Mouse (Mus musculus) small intestine, adult 2 months (tissue): Measurements from ENCODE around the gene Abcg5. TPM values are rescaled to one million over a fixed set of nuclear protein-coding genes. Genes with fewer than 3 reads are reported as not detected.

Experiments
- H3K27ac ChIP-seq: fragments of 200-500 bp; 2 replicates; pipeline ENCODE4 v1.5.1; 2012; ENCODE audit warnings: low read depth, low read length, control low read depth, inconsistent platforms; ENCODE audit not compliant: insufficient read depth
- H3K27me3 ChIP-seq: fragments of 200-500 bp; 2 replicates; pipeline ENCODE4 v1.6.1; 2012; ENCODE audit warnings: mild to moderate bottlenecking, moderate library complexity, low read length, inconsistent platforms; ENCODE audit not compliant: control insufficient read depth, insufficient read depth
- H3K36me3 ChIP-seq: fragments of 200-500 bp; 2 replicates; pipeline ENCODE4 v1.6.1; 2012; ENCODE audit warnings: mild to moderate bottlenecking, low read length, control low read depth, inconsistent platforms; ENCODE audit not compliant: control insufficient read depth, insufficient read depth
- H3K4me1 ChIP-seq: fragments of 200-500 bp; 2 replicates; pipeline ENCODE4 v1.6.1; 2012; ENCODE audit warnings: low read length, inconsistent platforms, mixed read lengths; ENCODE audit not compliant: control insufficient read depth, insufficient read depth, insufficient read length
- H3K4me3 ChIP-seq: fragments of 200-500 bp; 2 replicates; pipeline ENCODE4 v1.5.1; 2012; ENCODE audit warnings: low read depth, mild to moderate bottlenecking, control low read depth, inconsistent platforms, low read length, moderate library complexity
- CTCF ChIP-seq: fragments of 200-500 bp; IDR thresholded peaks from 2 replicates; pipeline ENCODE4 v1.5.1; 2012; ENCODE audit warnings: low read depth, mild to moderate bottlenecking, control low read depth, inconsistent platforms, low read length, moderate library complexity, mixed read lengths; ENCODE audit not compliant: insufficient replicate concordance, insufficient read length; ENCODE audit errors: extremely low read depth
- POLR2A ChIP-seq: fragments of 200-500 bp; IDR thresholded peaks from 2 replicates; pipeline ENCODE4 v1.6.1; 2012; ENCODE audit warnings: low read depth, mild to moderate bottlenecking, control low read depth, inconsistent platforms, low read length, moderate library complexity
- WGBS: fragments of 180-500 bp; shearing (Covaris S2); methylation state at CpG from one replicate; pipeline ENCODE4 v1.1.7; 2018; 5-methylcytosine and 5-hydroxymethylcytosine counted together
- polyA plus RNA-seq: library from polyadenylated mRNA; depleted of rRNA; stranded (reverse); fragments of >200 nt; gene quantifications from 2 replicates; pipeline ENCODE4 v1.2.3, GENCODE M21; 2012; rRNA removed

The Abcg5 gene
- polyA plus RNA-seq, 1 experiment: 335 TPM

DNA sequence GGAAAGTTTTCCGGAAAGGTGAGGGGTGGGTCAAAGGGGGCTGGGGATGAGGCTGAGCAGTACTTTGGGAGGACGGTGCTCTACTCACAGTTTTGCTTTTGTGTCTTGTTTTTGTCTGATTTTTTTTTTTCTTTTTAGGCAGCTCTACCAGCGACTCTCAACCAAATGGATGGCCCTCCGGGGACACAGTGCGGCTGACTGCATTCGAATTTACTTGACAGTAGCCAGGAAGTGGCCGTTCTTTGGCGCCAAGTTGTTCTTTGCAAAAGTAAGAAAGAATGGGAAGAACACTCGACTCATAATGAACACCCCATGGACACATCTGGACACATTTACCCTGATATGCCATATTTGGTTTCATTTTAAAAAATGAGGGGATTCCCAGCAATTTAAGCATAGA lies 71.3 kb downstream of the Abcg5 start:
- no peak overlapping the region for H3K4me3 ChIP-seq
- WGBS: 76% methylated on average over 9 of the region's 9 CpGs
- H3K27me3 ChIP-seq: no peaks in the 10 kb centered on the region
- H3K27ac ChIP-seq: no peak overlapping the region
- no peaks in the 10 kb centered on the region for H3K4me1 ChIP-seq
- no peaks in the 10 kb centered on the region for H3K36me3 ChIP-seq
- no peak for TF ChIP-seq CTCF
- TF ChIP-seq POLR2A: no peak

DNA sequence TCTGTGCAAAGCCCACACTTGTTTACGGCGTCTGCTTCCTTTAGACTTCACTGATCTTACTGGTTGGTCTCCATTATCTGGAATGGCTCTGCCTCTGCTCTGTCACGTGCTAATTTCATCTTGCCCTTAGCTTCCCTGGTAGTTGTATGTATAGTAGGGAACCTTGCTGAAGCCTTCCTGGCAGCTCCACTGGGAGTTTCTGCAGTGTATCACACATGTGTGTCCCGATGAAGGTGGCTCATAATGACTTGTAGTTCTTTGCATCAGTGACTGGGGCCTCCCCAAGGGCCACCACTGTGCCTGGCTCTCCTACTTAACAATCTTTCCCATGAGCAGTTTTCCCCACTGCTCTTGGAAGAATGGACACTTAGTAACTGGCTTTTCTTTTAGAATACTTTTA lies 74.2 kb downstream of the Abcg5 start:
- Histone ChIP-seq H3K4me1 (peaks cover under 1% of the 10 kb centered on the region; the same call in 1 of the 2 replicates), H3K27ac (no peak overlapping the region), H3K27me3 (no peaks in the 10 kb centered on the region), H3K4me3 (no peak overlapping the region), H3K36me3 (no peaks in the 10 kb centered on the region; the same call in 1 of the 2 replicates)
- WGBS: 80% methylated on average over 4 of the region's 4 CpGs
- TF ChIP-seq POLR2A: no peak

Other genes with a start within 250 kb of the Abcg5 start
- gene Thada, start 216.8 kb downstream of the Abcg5 start, polyA plus RNA-seq: 3.5 and 4.6 TPM in 2 replicates
- gene Plekhh2, start 171.1 kb downstream of the Abcg5 start, polyA plus RNA-seq: 1.1 and 1.8 TPM in 2 replicates
- 0.06 and 0.24 TPM in 2 replicates for gene Dync2li1, start 56.5 kb downstream of the Abcg5 start, polyA plus RNA-seq
- gene Abcg8, start 6.7 kb downstream of the Abcg5 start, polyA plus RNA-seq: 62.7 and 289 TPM in 2 replicates
- gene Lrpprc, start 107.8 kb upstream of the Abcg5 start, polyA plus RNA-seq: 2.7 and 4.7 TPM in 2 replicates